Mouse (Mus musculus) heart, embryonic 14.5 days (tissue): Measurements from ENCODE around the gene Slc35g2. TPM values are rescaled to one million over a fixed set of nuclear protein-coding genes. Genes with fewer than 3 reads are reported as not detected.
A peak's percentile ranks its signal among the peaks of the same experiment; 100 is the strongest.

ENCODE experiments used
- ATAC-seq: fragments of 200-750 bp; cut with Nextera tagmentation; 2 replicates; pipeline ENCODE4 v1.8.0; 2017; ENCODE audit warnings: low read depth, moderate TSS enrichment; ENCODE audit not compliant: insufficient number of reproducible peaks, insufficient read depth, low FRiP score
- H3K27ac ChIP-seq, 2 experiments: fragments of 200-500 bp in 1 of 2; fragments of 300-500 bp in 1 of 2; sonication (generic) in 1 of 2; replicated peaks in 1 of 2; 2 replicates each; pipeline ENCODE4 v1.5.1; 2012 to 2014; ENCODE audit warnings: low read depth in 2 of 2, low read length in 2 of 2, control low read depth in 1 of 2, mild to moderate bottlenecking in 1 of 2, mixed read lengths in 1 of 2; ENCODE audit not compliant: control insufficient read depth in 1 of 2, insufficient read depth in 1 of 2
- H3K27me3 ChIP-seq: fragments of 300-500 bp; sonication (generic); 2 replicates; pipeline ENCODE4 v1.6.1; 2014; ENCODE audit warnings: mild to moderate bottlenecking, low read length, control low read depth; ENCODE audit not compliant: control insufficient read depth, insufficient read depth
- H3K36me3 ChIP-seq: fragments of 300-500 bp; sonication (generic); 2 replicates; pipeline ENCODE4 v1.6.1; 2014; ENCODE audit warnings: mild to moderate bottlenecking, control low read depth, low read length, mixed read lengths; ENCODE audit not compliant: control insufficient read depth, insufficient read depth
- H3K4me1 ChIP-seq, 2 experiments: fragments of 200-500 bp in 1 of 2; fragments of 300-500 bp in 1 of 2; sonication (generic) in 1 of 2; 2 replicates each; pipeline ENCODE4 v1.6.1; 2012 to 2014; ENCODE audit warnings: low read length in 2 of 2, control low read depth in 1 of 2, mixed read lengths in 1 of 2; ENCODE audit not compliant: control insufficient read depth in 2 of 2, insufficient read depth in 2 of 2
- H3K4me2 ChIP-seq: fragments of 300-500 bp; sonication (generic); 2 replicates; pipeline ENCODE4 v1.6.1; 2014; ENCODE audit warnings: mild to moderate bottlenecking, low read length
- H3K4me3 ChIP-seq, 2 experiments: fragments of 200-500 bp in 1 of 2; fragments of 300-500 bp in 1 of 2; sonication (generic) in 1 of 2; 2 replicates each; pipeline ENCODE4 v1.5.1; 2012 to 2014; ENCODE audit warnings: low read length in 2 of 2, mild to moderate bottlenecking in 2 of 2, control low read depth in 1 of 2, low read depth in 1 of 2, moderate library complexity in 1 of 2; ENCODE audit not compliant: control insufficient read depth in 1 of 2, insufficient read depth in 1 of 2
- H3K9ac ChIP-seq: fragments of 300-500 bp; sonication (generic); 2 replicates; pipeline ENCODE4 v1.6.1; 2014; ENCODE audit warnings: mild to moderate bottlenecking, low read length
- H3K9me3 ChIP-seq: fragments of 300-500 bp; sonication (generic); 2 replicates; pipeline ENCODE4 v1.6.1; 2016; ENCODE audit warnings: low read length, control low read depth; ENCODE audit not compliant: control insufficient read depth
- WGBS: fragments of 180-500 bp; shearing (Covaris S2); extraction: QIAGEN DNeasy Blood & Tissue Kit; methylation state at CpG from one replicate; pipeline ENCODE4 v1.1.7; 2014; 5-methylcytosine and 5-hydroxymethylcytosine counted together
- polyA plus RNA-seq: library from polyadenylated mRNA; unstranded; fragments of >200 nt; fragmentation: Nextera tagmentation; extraction: Ambion mirVana; gene quantifications from 2 replicates; pipeline ENCODE4 v1.2.1, GENCODE M21; 2014

Slc35g2 gene
- polyA plus RNA-seq, 1 experiment from 2014 or later, result 11.0 TPM

- no peak overlapping the region for H3K9ac ChIP-seq
- no peak overlapping the region for H3K4me2 ChIP-seq
- no peak overlapping the region for H3K4me3 ChIP-seq
- H3K4me1 ChIP-seq, result no peaks in the 10 kb centered on the region
- no peaks in the 10 kb centered on the region for H3K9me3 ChIP-seq
- ATAC-seq, result no peak
- WGBS, result 67% methylated on average over 4 of the region's 4 CpGs
- no peak overlapping the region for H3K27ac ChIP-seq
- no peaks in the 10 kb centered on the region for H3K36me3 ChIP-seq
- no peaks in the 10 kb centered on the region for H3K27me3 ChIP-seq
Observed at GRCm38 (mm10) chr9:100558023-100558573, 12.8 kb downstream of the Slc35g2 start.

- Histone ChIP-seq H3K4me2 (no peak overlapping the region), H3K27ac (no peak overlapping the region), H3K9me3 (no peaks in the 10 kb centered on the region), H3K36me3 (0 out of 2 replicates have a peak, but pooled peaks cover 6% of the 10 kb centered on the region), H3K9ac (no peak overlapping the region), H3K4me3 (no peak overlapping the region), H3K4me1 (no peaks in the 10 kb centered on the region), H3K27me3 (no peaks in the 10 kb centered on the region)
- no peak for ATAC-seq
- WGBS, result 66% methylated on average over 5 of the region's 5 CpGs
Observed at GRCm38 (mm10) chr9:100555686-100556085, 15.2 kb downstream of the Slc35g2 start.

GRCm38 (mm10) chr9:100548313-100548712 lies 22.6 kb downstream of the Slc35g2 start:
- 89% methylated on average over 2 of the region's 2 CpGs for WGBS
- ATAC-seq, result no peak
- no peak overlapping the region for H3K27ac ChIP-seq

GRCm38 (mm10) chr9:100546594-100546910 lies 24.3 kb downstream of the Slc35g2 start:
- peak overlapping the region; percentile 95 for H3K9ac ChIP-seq
- no peaks in the 10 kb centered on the region for H3K36me3 ChIP-seq
- peak overlapping the region; percentile 84 to 92 for H3K27ac ChIP-seq
- H3K27me3 ChIP-seq, result no peaks in the 10 kb centered on the region
- ATAC-seq, result no peak
- peak overlapping the region; percentile 87 for H3K4me2 ChIP-seq
- H3K9me3 ChIP-seq, result peaks cover 9% of the 10 kb centered on the region; the same call in 1 of the 2 replicates
- WGBS, result 10% methylated on average over 9 of the region's 9 CpGs
- H3K4me3 ChIP-seq, result peak overlapping the region; percentile 78 to 96
- peaks cover 0 to 22% of the 10 kb centered on the region in 2 experiments; a peak in 2 of 4 replicates for H3K4me1 ChIP-seq

More at GRCm38 (mm10) chr9:100548313-100548712, 22.6 kb downstream of the Slc35g2 start:
- H3K4me3 ChIP-seq, result no peak overlapping the region
- no peak overlapping the region for H3K4me2 ChIP-seq
- peaks cover 0 to 22% of the 10 kb centered on the region in 2 experiments; a peak in 2 of 4 replicates for H3K4me1 ChIP-seq
- H3K9ac ChIP-seq, result no peak overlapping the region
- H3K9me3 ChIP-seq, result peaks cover 9% of the 10 kb centered on the region; the same call in 1 of the 2 replicates
- H3K36me3 ChIP-seq, result 0 out of 2 replicates have a peak, but pooled peaks cover 6% of the 10 kb centered on the region
- no peaks in the 10 kb centered on the region for H3K27me3 ChIP-seq

- Histone ChIP-seq H3K9me3 (peaks cover 9% of the 10 kb centered on the region; the same call in 1 of the 2 replicates), H3K4me2 (peak within 1 kb of the TSS; percentile 88), H3K4me1 (peaks cover 0 to 22% of the 10 kb centered on the region in 2 experiments; a peak in 2 of 4 replicates), H3K27ac (peak within 1 kb of the TSS; percentile 91 to 92), H3K27me3 (no peaks in the 10 kb centered on the region), H3K36me3 (no peaks in the 10 kb centered on the region), H3K9ac (peak within 1 kb of the TSS; percentile 95), H3K4me3 (peak within 1 kb of the TSS; percentile 94 to 96)
- WGBS, result under 1% methylated on average over 80 of the region's 93 CpGs
- ATAC-seq, result peak; percentile 99
Observed at GRCm38 (mm10) chr9:100545715-100546593, 24.9 kb downstream of the Slc35g2 start, which contains the start of gene Nck1. Gene Nck1, minus strand, starts transcription at chr9:100546134.

GRCm38 (mm10) chr9:100544948-100545714 lies 25.8 kb downstream of the Slc35g2 start:
- Histone ChIP-seq H3K36me3 (no peaks in the 10 kb centered on the region), H3K4me2 (peak overlapping the region; percentile 88), H3K9me3 (peaks cover 9% of the 10 kb centered on the region; the same call in 1 of the 2 replicates), H3K4me1 (peaks cover 0 to 22% of the 10 kb centered on the region in 2 experiments; a peak in 2 of 4 replicates), H3K9ac (peak overlapping the region; percentile 95), H3K4me3 (peak overlapping the region; percentile 94 to 96), H3K27ac (peak overlapping the region; percentile 91 to 92), H3K27me3 (no peaks in the 10 kb centered on the region)
- no peak; the same call in 1 of the 2 replicates for ATAC-seq
- WGBS, result 2% methylated on average over 38 of the region's 38 CpGs

- no peaks in the 10 kb centered on the region for H3K36me3 ChIP-seq
- ATAC-seq, result no peak
- H3K4me1 ChIP-seq, result peaks cover 0 to 16% of the 10 kb centered on the region in 2 experiments; a peak in 2 of 4 replicates
- WGBS, result 72% methylated on average over 2 of the region's 2 CpGs
- no peaks in the 10 kb centered on the region for H3K27me3 ChIP-seq
- H3K4me3 ChIP-seq, result no peak overlapping the region
- no peak overlapping the region for H3K9ac ChIP-seq
- H3K4me2 ChIP-seq, result no peak overlapping the region
- no peak overlapping the region for H3K27ac ChIP-seq
- H3K9me3 ChIP-seq, result no peaks in the 10 kb centered on the region
Observed at GRCm38 (mm10) chr9:100535618-100536262, 35.1 kb downstream of the Slc35g2 start.
